In genomic region chr1:7393508-7393907, GRCm38 (mm10) we compare ENCODE assay signal across 29 mouse cellular contexts.
DNase-seq lines count a peak whose midpoint lies in the region; ATAC-seq and TF ChIP-seq lines count a peak whose summit lies in the region.
"Had no signal": no experiment of that assay in that cellular context is flagged by ENCODE, and none has a peak within 500 bp of the region (broad histone marks: within the 10 kb centered on the region; RNA-seq: fewer than 3 reads in every experiment).

No protein-coding gene starts in this region.

- in situ Hi-C loops in ES-E14 (cut with MboI; ENCODE audit: low sequenced_read_pairs in 2 of 2, unreplicated experiment in 2 of 2): no loop called here

- no peak for ATAC-seq in forebrain, embryonic 14.5 days
- ATAC-seq in forebrain, embryonic 12.5 days (ENCODE audit: low FRiP score): no peak
- no peak for ATAC-seq in kidney, embryonic 14.5 days (ENCODE audit: low FRiP score, low TSS enrichment)
- ATAC-seq: CD4-positive, CD25-positive, alpha-beta regulatory T cell, adult 4 months; forebrain, embryonic 16.5 days; hindbrain, embryonic 16.5 days; inflammation-experienced regulatory T-cells, adult 6 months; intestine, embryonic 16.5 days had no signal

- no peaks in the 10 kb centered on the region for H3K36me3 ChIP-seq in forebrain, embryonic 14.5 days (ENCODE audit: control insufficient read depth, insufficient read depth, low read length)
- H3K36me3 ChIP-seq in forebrain, embryonic 12.5 days (replicated peaks): no peaks in the 10 kb centered on the region
- H3K36me3 ChIP-seq in ES-E14 (ENCODE audit: control insufficient read depth, insufficient read depth, low read length, poor library complexity, severe bottlenecking): no peaks in the 10 kb centered on the region
- H3K36me3 ChIP-seq in kidney, embryonic 14.5 days (ENCODE audit: control insufficient read depth, insufficient read depth, low read length): no peaks in the 10 kb centered on the region
- H3K36me3 ChIP-seq: embryonic facial prominence, embryonic 12.5 days; embryonic facial prominence, embryonic 15.5 days; heart, embryonic 12.5 days; heart, embryonic 15.5 days; hindbrain, embryonic 10.5 days; hindbrain, embryonic 13.5 days had no signal

- H3K27ac ChIP-seq in forebrain, embryonic 14.5 days (ENCODE audit: low read depth, low read length): no peak overlapping the region
- no peak overlapping the region for H3K27ac ChIP-seq in forebrain, embryonic 12.5 days
- no peak overlapping the region for H3K27ac ChIP-seq in ES-E14 (ENCODE audit: insufficient read depth, low read depth, low read length, poor library complexity, severe bottlenecking)
- no peak overlapping the region for H3K27ac ChIP-seq in kidney, embryonic 14.5 days (ENCODE audit: low read depth, low read length)
- H3K27ac ChIP-seq: embryonic facial prominence, embryonic 12.5 days; embryonic facial prominence, embryonic 15.5 days; heart, embryonic 15.5 days; hindbrain, embryonic 10.5 days; hindbrain, embryonic 13.5 days had no signal

- H3K9me3 ChIP-seq in forebrain, embryonic 14.5 days (replicated peaks; ENCODE audit: control insufficient read depth, low read length): no peaks in the 10 kb centered on the region
- no peaks in the 10 kb centered on the region for H3K9me3 ChIP-seq in forebrain, embryonic 12.5 days
- no peaks in the 10 kb centered on the region for H3K9me3 ChIP-seq in ES-E14 (ENCODE audit: control insufficient read depth, insufficient read depth, low read depth, low read length)
- H3K9me3 ChIP-seq in kidney, embryonic 14.5 days (ENCODE audit: control insufficient read depth, low read length): no peaks in the 10 kb centered on the region
- H3K9me3 ChIP-seq: embryonic facial prominence, embryonic 12.5 days; embryonic facial prominence, embryonic 15.5 days; heart, embryonic 12.5 days; heart, embryonic 15.5 days; hindbrain, embryonic 10.5 days; hindbrain, embryonic 13.5 days had no signal

- H3K4me3 ChIP-seq in forebrain, embryonic 14.5 days (ENCODE audit: low read depth, low read length): no peak overlapping the region
- no peak overlapping the region for H3K4me3 ChIP-seq in forebrain, embryonic 12.5 days (replicated peaks)
- no peak overlapping the region for H3K4me3 ChIP-seq in ES-E14 (ENCODE audit: insufficient read depth in 1 of 2, low read depth in 1 of 2, low read length in 2 of 2, poor library complexity in 1 of 2, severe bottlenecking in 1 of 2)
- H3K4me3 ChIP-seq in kidney, embryonic 14.5 days (ENCODE audit: low read length): no peak overlapping the region
- H3K4me3 ChIP-seq: embryonic facial prominence, embryonic 12.5 days; embryonic facial prominence, embryonic 15.5 days; heart, embryonic 12.5 days; heart, embryonic 15.5 days; hindbrain, embryonic 10.5 days; hindbrain, embryonic 13.5 days had no signal

- no peak for TF ChIP-seq CTCF in brain, embryonic 14.5 days (IDR thresholded peaks at IDR 0.05; ENCODE audit: borderline replicate concordance, extremely low read depth, insufficient read depth, insufficient read length)

- H3K27me3 ChIP-seq in forebrain, embryonic 14.5 days (replicated peaks; ENCODE audit: control insufficient read depth, insufficient read depth, low read length): no peaks in the 10 kb centered on the region
- no peaks in the 10 kb centered on the region for H3K27me3 ChIP-seq in forebrain, embryonic 12.5 days
- H3K27me3 ChIP-seq in kidney, embryonic 14.5 days (ENCODE audit: control insufficient read depth, insufficient read depth, low read length): no peaks in the 10 kb centered on the region
- H3K27me3 ChIP-seq: embryonic facial prominence, embryonic 12.5 days; embryonic facial prominence, embryonic 15.5 days; heart, embryonic 12.5 days; heart, embryonic 15.5 days; hindbrain, embryonic 13.5 days had no signal

- no peak overlapping the region for H3K9ac ChIP-seq in forebrain, embryonic 14.5 days (ENCODE audit: low read length)
- no peak overlapping the region for H3K9ac ChIP-seq in forebrain, embryonic 12.5 days
- no peak overlapping the region for H3K9ac ChIP-seq in ES-E14 (ENCODE audit: insufficient read depth, low read depth, low read length, poor library complexity, severe bottlenecking)
- no peak overlapping the region for H3K9ac ChIP-seq in kidney, embryonic 14.5 days (ENCODE audit: low read depth, low read length)
- H3K9ac ChIP-seq: embryonic facial prominence, embryonic 12.5 days; embryonic facial prominence, embryonic 15.5 days; heart, embryonic 12.5 days; heart, embryonic 15.5 days; hindbrain, embryonic 13.5 days had no signal

- no peak for TF ChIP-seq POLR2A in brain, embryonic 14.5 days (IDR thresholded peaks at IDR 0.05; ENCODE audit: borderline replicate concordance, extremely low read depth, insufficient read depth, insufficient read length, poor library complexity, severe bottlenecking)

- no peaks in the 10 kb centered on the region for H3K4me1 ChIP-seq in forebrain, embryonic 14.5 days (ENCODE audit: control insufficient read depth, insufficient read depth, low read length)
- no peaks in the 10 kb centered on the region for H3K4me1 ChIP-seq in forebrain, embryonic 12.5 days
- H3K4me1 ChIP-seq in ES-E14 (ENCODE audit: control insufficient read depth in 2 of 2, insufficient read depth in 2 of 2, low read length in 2 of 2, poor library complexity in 1 of 2): peaks cover 0 to 3% of the 10 kb centered on the region in 2 experiments; a peak in 1 of 4 replicates
- H3K4me1 ChIP-seq in kidney, embryonic 14.5 days (ENCODE audit: control insufficient read depth, insufficient read depth, low read length): no peaks in the 10 kb centered on the region
- H3K4me1 ChIP-seq: embryonic facial prominence, embryonic 12.5 days; embryonic facial prominence, embryonic 15.5 days; heart, embryonic 12.5 days; hindbrain, embryonic 10.5 days; hindbrain, embryonic 13.5 days had no signal

- DNase-seq in forebrain, embryonic 14.5 days (ENCODE audit: low spot score): peak; percentile 4
- DNase-seq in 416B (ENCODE audit: low read depth) (peak; percentile 17), ES-E14 (ENCODE audit: low read depth, low spot score) (no peak)
- peak; percentile 3 for DNase-seq in brain, embryonic 14.5 days (ENCODE audit: low read depth)
- no peak for DNase-seq in heart, adult 11 months
- DNase-seq in T-cell, adult 2 months (ENCODE audit: low spot score): no peak
- DNase-seq: adrenal gland, postnatal 10 days; adrenal gland, postnatal 36 days; cerebellum, adult 11 months; cerebellum, adult 2 months; cerebellum, adult 9-11 months; cerebellum, postnatal 25 days; gastrocnemius, postnatal 10 days; gastrocnemius, postnatal 36 days; heart, postnatal 10 days; heart, postnatal 36 days had no signal

- H3K4me2 ChIP-seq in forebrain, embryonic 14.5 days (ENCODE audit: low read length): no peak overlapping the region
- H3K4me2 ChIP-seq in forebrain, embryonic 12.5 days: no peak overlapping the region
- H3K4me2 ChIP-seq in kidney, embryonic 14.5 days (replicated peaks; ENCODE audit: low read depth, low read length): no peak overlapping the region
- H3K4me2 ChIP-seq: embryonic facial prominence, embryonic 12.5 days; embryonic facial prominence, embryonic 15.5 days; heart, embryonic 12.5 days; heart, embryonic 15.5 days; hindbrain, embryonic 13.5 days had no signal

TF ChIP-seq in ES-E14, 5 proteins besides CTCF, POLR2A, EP300 and RAD21:
- TF ChIP-seq MAFK (IDR thresholded peaks at IDR 0.05; ENCODE audit: insufficient read depth, low read depth, low read length) (no peak), ZNF384 (IDR thresholded peaks at IDR 0.05; ENCODE audit: low read depth, low read length) (peak; percentile 82), CHD2 (IDR thresholded peaks at IDR 0.05; ENCODE audit: low read depth, low read length) (no peak), ZC3H11A (IDR thresholded peaks at IDR 0.05; ENCODE audit: borderline replicate concordance, low read depth, low read length) (no peak)

Comparison
In these comparisons a context has a peak if more than half of its experiments do, and no peak if none do; other contexts are left out.
1. DNase-seq: peak in forebrain, embryonic 14.5 days (single experiment), 416B (single experiment) and brain, embryonic 14.5 days (single experiment); none in ES-E14 (single experiment), heart, adult 11 months (single experiment) and T-cell, adult 2 months (single experiment).